Mouse (Mus musculus) thymus, adult 2 months (tissue): Measurements from ENCODE around the gene Cd70. TPM values are rescaled to one million over a fixed set of nuclear protein-coding genes. Genes with fewer than 3 reads are reported as not detected.
"Not testable (repeated sequence)": the region's sequence is repeated elsewhere in the genome, so short reads cannot be mapped to it uniquely, and the experiment has no call there.

Experiments
- DNase-seq: peaks from one replicate; pipeline ENCODE4 v3.0.0; 2021
- H3K27ac ChIP-seq: fragments of 200-500 bp; 2 replicates; pipeline ENCODE4 v1.5.1; 2012; ENCODE audit warnings: low read length, control low read depth; ENCODE audit not compliant: control insufficient read depth, insufficient read depth
- H3K27me3 ChIP-seq: fragments of 200-500 bp; 2 replicates; pipeline ENCODE4 v1.6.1; 2012; ENCODE audit warnings: mild to moderate bottlenecking, low read length, moderate library complexity, mixed read lengths; ENCODE audit not compliant: control insufficient read depth, insufficient read depth
- H3K36me3 ChIP-seq: fragments of 200-500 bp; 2 replicates; pipeline ENCODE4 v1.6.1; 2012; ENCODE audit warnings: mild to moderate bottlenecking, low read length, moderate library complexity; ENCODE audit not compliant: control insufficient read depth, insufficient read depth
- H3K4me1 ChIP-seq: fragments of 200-500 bp; replicated peaks from 2 replicates; pipeline ENCODE4 v1.6.1; 2012; ENCODE audit warnings: low read length; ENCODE audit not compliant: control insufficient read depth, insufficient read depth
- H3K4me3 ChIP-seq: fragments of 200-500 bp; 2 replicates; pipeline ENCODE4 v1.5.1; 2012; ENCODE audit warnings: mild to moderate bottlenecking, low read length, control low read depth, moderate library complexity; ENCODE audit not compliant: control insufficient read depth, insufficient read depth
- CTCF ChIP-seq: fragments of 200-500 bp; IDR thresholded peaks from 2 replicates; pipeline ENCODE4 v1.5.1; 2012; ENCODE audit warnings: mild to moderate bottlenecking, control low read depth, low read length, moderate library complexity, borderline replicate concordance; ENCODE audit not compliant: control insufficient read depth, poor library complexity, insufficient read depth; ENCODE audit errors: extremely low read depth
- POLR2A ChIP-seq: fragments of 200-500 bp; IDR thresholded peaks from 2 replicates; pipeline ENCODE4 v1.6.1; 2012; ENCODE audit warnings: mild to moderate bottlenecking, low read length, control low read depth, moderate library complexity; ENCODE audit not compliant: control insufficient read depth, poor library complexity, insufficient read depth; ENCODE audit errors: extremely low read depth
- WGBS: fragments of 180-500 bp; shearing (Covaris S2); methylation state at CpG from one replicate; pipeline ENCODE4 v1.1.7; 2018; 5-methylcytosine and 5-hydroxymethylcytosine counted together
- polyA plus RNA-seq: library from polyadenylated mRNA; depleted of rRNA; stranded (reverse); fragments of >200 nt; gene quantifications from 2 replicates; pipeline ENCODE4 v1.2.3, GENCODE M21; 2012

The Cd70 gene
- polyA plus RNA-seq, 1 experiment, result 11.0 TPM

GRCm38 (mm10) chr17:57135635-57136034 is 13.9 kb downstream of the Cd70 start:
- 94% methylated on average over 3 of the region's 3 CpGs for WGBS
- H3K4me1 ChIP-seq, result no peaks in the 10 kb centered on the region
- H3K27me3 ChIP-seq, result no peaks in the 10 kb centered on the region
- DNase-seq, result no peak
- no peak overlapping the region for H3K4me3 ChIP-seq
- H3K27ac ChIP-seq, result no peak overlapping the region
- no peaks in the 10 kb centered on the region for H3K36me3 ChIP-seq
- TF ChIP-seq CTCF, result no peak

DNA sequence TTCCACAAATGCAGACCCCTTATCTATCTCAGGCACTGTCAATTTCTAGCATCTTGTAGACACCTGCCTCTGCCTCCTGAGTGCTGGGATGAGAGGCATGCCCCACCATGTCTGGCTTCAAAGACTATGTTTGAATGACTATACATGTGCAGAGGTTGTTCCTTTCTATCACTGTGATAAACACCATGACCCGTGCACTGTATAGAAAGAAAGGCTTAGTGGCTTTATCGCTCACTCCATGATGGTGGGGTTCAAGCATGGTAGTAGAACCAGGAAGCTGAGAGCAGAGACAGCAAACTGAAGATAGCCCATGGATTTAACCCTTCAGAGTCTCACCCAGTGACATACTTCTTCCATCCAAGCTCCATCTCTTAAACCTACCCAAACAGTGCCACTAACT is 14.9 kb downstream of the Cd70 start:
- no peak overlapping the region for H3K27ac ChIP-seq
- no peak for DNase-seq
- TF ChIP-seq CTCF (no peak), POLR2A (no peak)
- H3K27me3 ChIP-seq, result no peaks in the 10 kb centered on the region
- no peak overlapping the region for H3K4me3 ChIP-seq
- H3K4me1 ChIP-seq, result no peaks in the 10 kb centered on the region
- 89% methylated on average over 2 of the region's 2 CpGs for WGBS
- no peaks in the 10 kb centered on the region for H3K36me3 ChIP-seq

- H3K36me3 ChIP-seq, DNase-seq, H3K4me1 ChIP-seq, H3K27me3 ChIP-seq, H3K27ac ChIP-seq, H3K4me3 ChIP-seq: not testable (repeated sequence)
- 67% methylated on average over 3 of the region's 3 CpGs for WGBS
Observed at GRCm38 (mm10) chr17:57134021-57134420, 15.6 kb downstream of the Cd70 start.

- Histone ChIP-seq H3K27ac (no peak overlapping the region), H3K36me3 (no peaks in the 10 kb centered on the region), H3K4me1 (no peaks in the 10 kb centered on the region), H3K27me3 (no peaks in the 10 kb centered on the region), H3K4me3 (no peak overlapping the region)
- TF ChIP-seq POLR2A (no peak), CTCF (no peak)
- DNase-seq, result no peak
- WGBS, result 73% methylated on average over 1 of the region's 1 CpGs
Observed at GRCm38 (mm10) chr17:57131793-57132192, 17.8 kb downstream of the Cd70 start.

- no peak for TF ChIP-seq CTCF
- 82% methylated on average over 3 of the region's 3 CpGs for WGBS
Observed at GRCm38 (mm10) chr17:57125853-57126622, 23.5 kb downstream of the Cd70 start.

DNA sequence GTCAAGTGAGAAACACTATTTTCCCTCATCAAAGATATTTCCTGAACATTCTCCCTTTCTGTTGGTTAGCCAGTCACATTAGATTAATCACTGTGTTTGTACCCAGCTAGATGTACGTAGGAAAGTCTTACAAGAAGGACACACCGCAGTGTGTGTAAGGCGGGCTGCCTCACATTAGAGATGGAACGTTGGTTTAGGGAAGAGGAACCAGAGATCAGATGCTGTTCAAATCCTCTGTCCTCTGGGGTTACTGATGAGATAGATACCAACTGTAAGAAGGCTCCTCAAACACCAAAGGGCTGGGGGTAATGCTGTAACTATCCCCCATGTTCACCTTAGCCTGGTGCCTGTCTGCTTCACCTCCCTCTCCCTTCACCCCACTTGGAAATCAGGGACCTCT is 24.8 kb downstream of the Cd70 start:
- Histone ChIP-seq H3K27ac (no peak overlapping the region), H3K4me3 (no peak overlapping the region), H3K4me1 (no peaks in the 10 kb centered on the region), H3K27me3 (no peaks in the 10 kb centered on the region), H3K36me3 (no peaks in the 10 kb centered on the region)
- DNase-seq, result no peak
- WGBS, result 81% methylated on average over 4 of the region's 4 CpGs
- TF ChIP-seq POLR2A (no peak), CTCF (no peak)

More at GRCm38 (mm10) chr17:57125853-57126622, 23.5 kb downstream of the Cd70 start:
- H3K27me3 ChIP-seq, result no peaks in the 10 kb centered on the region
- H3K4me1 ChIP-seq, result no peaks in the 10 kb centered on the region
- H3K4me3 ChIP-seq, result no peak overlapping the region
- no peaks in the 10 kb centered on the region for H3K36me3 ChIP-seq
- DNase-seq, result no peak
- no peak overlapping the region for H3K27ac ChIP-seq
